Mouse (Mus musculus): ENCODE data around the gene Trim68.
"Not testable (repeated sequence)": the region's sequence is repeated elsewhere in the genome, so short reads cannot be mapped to it uniquely, and the experiment has no call there.

The Trim68 gene

GRCm38 (mm10) chr7:102686944-102687501 is at the start of gene Trim68:
TSS of gene Trim68 (minus strand) at chr7:102687327.
- peak; percentile 95 for DNase-seq (ENCODE audit: low read depth, low spot score)

GRCm38 (mm10) chr7:102733793-102734192 is 46.7 kb upstream of the Trim68 start:
- no peak for DNase-seq (ENCODE audit: low read depth, low spot score)

GRCm38 (mm10) chr7:102727391-102727790 is 40.3 kb upstream of the Trim68 start, which contains the start of gene Olfr559:
TSS of gene Olfr559 (minus strand) at chr7:102727491.
- DNase-seq (ENCODE audit: low read depth, low spot score): no peak

- no peak for DNase-seq (ENCODE audit: low read depth, low spot score)
Measured at GRCm38 (mm10) chr7:102718970-102719369, 31.8 kb upstream of the Trim68 start, which contains the start of gene Olfr33. TSS of gene Olfr33 (minus strand) at chr7:102719070.

GRCm38 (mm10) chr7:102701915-102702314 is 14.8 kb upstream of the Trim68 start, which contains the start of gene Olfr558:
TSS of gene Olfr558 (plus strand) at chr7:102702215.
- no peak for DNase-seq (ENCODE audit: low read depth, low spot score)

GRCm38 (mm10) chr7:102698461-102698860 is 11.3 kb upstream of the Trim68 start:
- DNase-seq (ENCODE audit: low read depth, low spot score): peak; percentile 63

GRCm38 (mm10) chr7:102695358-102696125 is 8.4 kb upstream of the Trim68 start, which contains the start of gene Olfr557:
TSS of gene Olfr557 (plus strand) at chr7:102695910.
- DNase-seq (ENCODE audit: low read depth, low spot score): peak; percentile 59

- peak; percentile 8 for DNase-seq (ENCODE audit: low read depth, low spot score)
Measured at GRCm38 (mm10) chr7:102681916-102682315, 5.2 kb downstream of the Trim68 start.

- no peak for DNase-seq (ENCODE audit: low read depth, low spot score)
Measured at GRCm38 (mm10) chr7:102676225-102676624, 10.9 kb downstream of the Trim68 start.

- DNase-seq (ENCODE audit: low read depth, low spot score): peak; percentile 17
Measured at GRCm38 (mm10) chr7:102665378-102665777, 21.7 kb downstream of the Trim68 start.

GRCm38 (mm10) chr7:102664599-102664998 is 22.5 kb downstream of the Trim68 start, which contains the start of gene Olfr556:
TSS of gene Olfr556 (plus strand) at chr7:102664899.
- DNase-seq (ENCODE audit: low read depth, low spot score): no peak

- DNase-seq (ENCODE audit: low read depth, low spot score): no peak
Measured at GRCm38 (mm10) chr7:102658523-102658922, 28.6 kb downstream of the Trim68 start, which contains the start of gene Olfr555. TSS of gene Olfr555 (plus strand) at chr7:102658823.

GRCm38 (mm10) chr7:102644945-102645344 is 42.2 kb downstream of the Trim68 start:
- DNase-seq (ENCODE audit: low read depth, low spot score): not testable (repeated sequence)

- DNase-seq (ENCODE audit: low read depth, low spot score): no peak
Measured at GRCm38 (mm10) chr7:102638132-102638531, 49.0 kb downstream of the Trim68 start, which contains the start of gene Olfr554. TSS of gene Olfr554 (plus strand) at chr7:102638432.

- DNase-seq (ENCODE audit: low read depth, low spot score): peak; percentile 61
Measured at GRCm38 (mm10) chr7:102636665-102637064, 50.5 kb downstream of the Trim68 start.
